Mouse (Mus musculus) layer of hippocampus, adult 9-11 months (tissue): ENCODE measurements around the gene Cnn2.

Source experiments
- DNase-seq: peaks from one replicate; pipeline ENCODE4 v3.0.0; 2022

Cnn2 gene

GRCm38 (mm10) chr10:79991548-79991947, 3.2 kb downstream of the Cnn2 start:
- DNase-seq, result no peak

DNA sequence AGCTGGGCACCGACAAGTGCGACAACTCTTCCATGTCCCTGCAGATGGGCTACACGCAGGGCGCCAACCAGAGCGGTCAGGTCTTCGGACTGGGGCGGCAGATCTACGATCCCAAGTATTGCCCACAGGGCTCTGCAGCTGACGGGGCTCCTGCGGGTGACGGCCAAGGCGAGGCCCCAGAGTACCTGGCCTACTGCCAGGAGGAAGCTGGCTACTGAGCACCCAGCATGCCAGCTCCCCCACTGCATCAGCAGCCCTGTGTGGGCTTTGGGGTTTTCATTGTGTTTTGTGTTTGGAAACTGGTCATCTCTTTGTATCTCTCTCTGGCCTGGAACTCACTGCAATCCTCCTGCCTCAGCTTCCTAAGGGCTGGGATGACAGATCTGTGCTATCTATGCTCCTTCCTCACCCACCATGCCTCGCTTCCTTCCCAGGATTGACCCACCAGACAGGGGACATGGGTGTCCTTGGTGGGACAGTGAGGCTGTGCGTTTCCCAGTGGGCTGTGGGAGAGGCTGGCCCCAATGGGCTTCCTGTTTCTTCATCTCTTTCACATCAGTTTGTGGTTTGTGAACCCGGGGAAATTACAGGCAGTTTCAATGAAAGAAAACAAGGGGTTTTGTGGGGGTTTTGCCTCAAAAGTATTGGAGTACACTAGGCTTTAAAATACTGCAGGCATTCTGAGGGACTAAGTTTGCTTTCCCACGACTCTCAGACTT, 6.2 kb downstream of the Cnn2 start:
- DNase-seq, result no peak

- no peak for DNase-seq
Measured at GRCm38 (mm10) chr10:79995636-79996035, 7.3 kb downstream of the Cnn2 start.

DNA sequence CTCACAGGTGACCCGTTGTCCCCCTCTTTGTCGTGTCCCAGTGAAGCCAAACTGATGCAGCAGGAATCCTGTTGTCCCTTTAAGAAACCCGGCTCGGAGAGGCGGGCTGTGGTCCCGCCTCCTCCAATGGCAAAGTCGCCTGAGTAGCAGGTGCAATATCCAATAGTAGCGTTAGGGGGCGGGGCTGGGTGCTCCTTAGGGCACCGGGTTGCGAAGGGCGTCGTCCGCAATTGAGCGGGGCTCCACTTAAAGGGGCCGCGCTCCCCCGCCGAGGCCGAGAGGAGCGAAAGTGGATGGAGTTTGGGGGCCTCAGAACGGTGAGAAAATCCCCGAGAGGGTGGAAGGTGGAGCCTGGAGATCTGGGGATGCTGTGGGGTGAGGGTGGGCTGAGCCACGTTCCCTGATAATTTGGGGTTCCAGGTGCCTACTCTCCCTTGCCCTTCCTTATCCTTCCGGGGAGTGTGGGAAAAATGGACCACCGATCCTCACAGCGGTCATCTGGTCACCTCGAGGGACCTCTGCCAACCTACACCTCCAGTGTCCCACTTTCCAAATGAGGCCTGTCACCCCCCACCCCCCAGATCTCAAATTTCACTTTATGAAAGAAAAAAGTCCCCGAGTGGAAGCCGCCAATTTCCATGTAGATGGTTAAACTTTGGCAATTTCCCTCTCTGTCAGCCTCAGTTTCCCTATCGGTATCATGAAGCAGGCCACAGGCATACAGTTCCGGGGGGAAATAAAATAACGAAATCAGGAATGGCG, 8.1 kb downstream of the Cnn2 start, which contains the start of gene Abca7:
TSS of gene Abca7 (plus strand) at position 223 of the 762 bp plus-strand sequence.
- peak; percentile 95 for DNase-seq

GRCm38 (mm10) chr10:79997034-79997760, 8.8 kb downstream of the Cnn2 start:
- DNase-seq, result no peak

GRCm38 (mm10) chr10:79997819-79998218, 9.4 kb downstream of the Cnn2 start:
- DNase-seq, result no peak

GRCm38 (mm10) chr10:80001945-80002344, 13.6 kb downstream of the Cnn2 start:
- DNase-seq, result no peak

GRCm38 (mm10) chr10:80002829-80003228, 14.4 kb downstream of the Cnn2 start:
- no peak for DNase-seq

GRCm38 (mm10) chr10:80003374-80004232, 15.2 kb downstream of the Cnn2 start:
- no peak for DNase-seq

GRCm38 (mm10) chr10:80004233-80004705, 15.9 kb downstream of the Cnn2 start:
- no peak for DNase-seq

GRCm38 (mm10) chr10:80011740-80012139, 23.4 kb downstream of the Cnn2 start:
- no peak for DNase-seq

DNA sequence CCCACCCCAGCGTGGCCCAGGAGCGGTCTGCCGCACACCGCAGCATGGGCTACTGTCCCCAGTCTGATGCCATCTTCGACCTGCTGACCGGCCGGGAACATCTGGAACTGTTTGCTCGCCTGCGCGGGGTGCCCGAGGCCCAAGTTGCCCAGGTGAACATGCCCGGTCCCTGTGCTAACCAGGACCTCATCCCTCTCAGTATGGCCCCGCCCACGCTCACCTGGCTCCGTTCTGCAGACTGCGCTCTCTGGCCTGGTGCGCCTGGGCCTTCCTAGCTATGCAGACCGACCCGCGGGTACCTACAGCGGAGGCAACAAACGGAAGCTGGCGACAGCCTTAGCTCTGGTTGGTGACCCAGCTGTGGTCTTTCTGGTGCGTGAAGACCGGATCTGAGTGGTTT, 25.2 kb downstream of the Cnn2 start:
- DNase-seq, result no peak

DNA sequence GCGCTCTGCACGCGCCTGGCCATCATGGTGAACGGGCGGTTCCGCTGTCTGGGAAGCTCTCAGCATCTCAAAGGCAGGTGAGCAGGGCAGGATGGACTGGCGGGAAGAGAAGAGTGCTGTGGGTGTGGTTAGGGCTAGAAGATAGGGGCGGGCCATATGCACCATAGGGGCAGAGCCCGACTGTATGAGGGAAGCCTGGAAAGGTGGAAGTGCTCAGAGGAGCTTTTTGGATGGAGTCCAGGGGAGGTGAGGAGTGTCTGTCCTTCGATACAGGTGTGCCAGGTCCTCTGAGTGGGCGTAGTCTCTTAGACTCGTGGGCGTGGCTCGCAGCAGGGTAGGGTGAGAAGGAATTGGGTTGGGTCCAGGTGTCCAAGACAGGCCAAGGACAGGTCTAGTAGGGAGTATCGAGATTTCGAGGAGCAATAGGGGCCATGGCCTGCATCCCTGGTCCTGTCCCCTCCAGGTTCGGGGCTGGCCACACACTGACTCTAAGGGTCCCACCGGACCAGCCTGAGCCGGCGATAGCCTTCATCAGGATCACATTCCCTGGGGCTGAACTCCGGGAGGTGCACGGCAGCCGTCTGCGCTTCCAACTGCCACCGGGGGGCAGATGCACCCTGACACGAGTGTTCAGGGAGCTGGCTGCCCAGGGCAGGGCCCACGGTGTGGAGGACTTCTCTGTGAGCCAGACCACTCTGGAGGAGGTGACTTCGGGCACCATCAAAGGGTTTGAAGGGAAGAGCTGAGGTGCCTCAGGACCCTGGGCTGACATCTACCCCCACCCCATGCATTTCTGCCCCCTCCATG, 26.3 kb downstream of the Cnn2 start:
- DNase-seq, result no peak

DNA sequence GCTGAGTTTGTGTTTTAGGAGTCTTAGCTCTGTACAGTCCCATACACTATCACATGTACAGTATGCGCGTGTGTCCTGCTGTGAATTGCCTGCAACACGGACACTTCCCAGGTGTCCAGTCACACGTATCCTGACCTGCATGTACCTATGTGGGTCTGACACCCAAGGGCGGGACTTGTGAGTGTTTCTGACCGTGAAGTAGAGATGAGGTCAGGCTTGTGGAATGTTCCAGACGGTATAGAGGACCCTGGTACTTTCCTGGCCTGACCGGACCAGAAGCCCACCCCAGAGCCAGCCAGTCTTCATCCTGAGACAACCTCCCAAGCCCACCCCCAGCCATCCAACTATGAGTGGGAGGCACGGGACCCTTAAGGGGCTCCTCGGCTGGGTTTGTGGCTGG, 27.2 kb downstream of the Cnn2 start:
- DNase-seq, result no peak

- peak; percentile 86 for DNase-seq
Measured at GRCm38 (mm10) chr10:80016511-80016910, 28.1 kb downstream of the Cnn2 start, which contains the start of gene Arhgap45. TSS of gene Arhgap45 (plus strand) at chr10:80016653.

DNA sequence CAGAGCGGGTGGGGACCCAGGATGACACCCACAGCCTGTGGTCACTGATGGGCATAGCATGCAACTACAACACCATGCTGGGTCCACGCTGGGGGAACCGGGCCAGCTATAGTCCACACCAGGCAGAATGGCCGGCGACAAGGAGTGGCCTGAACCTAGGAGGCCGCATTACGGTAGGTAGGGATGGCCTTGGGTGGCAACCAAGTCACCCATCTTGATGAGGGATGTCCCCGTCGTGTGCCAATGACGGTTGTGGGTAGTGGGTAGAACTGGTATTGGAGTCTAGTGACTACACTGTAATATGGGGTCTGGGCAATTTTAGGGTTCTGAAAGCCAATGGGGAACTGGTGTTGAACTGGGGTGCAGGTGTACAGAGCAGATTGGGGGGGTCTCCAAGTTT, 28.5 kb downstream of the Cnn2 start:
- no peak for DNase-seq

- peak; percentile 82 for DNase-seq
Measured at GRCm38 (mm10) chr10:80017361-80017760, 29.0 kb downstream of the Cnn2 start.

DNA sequence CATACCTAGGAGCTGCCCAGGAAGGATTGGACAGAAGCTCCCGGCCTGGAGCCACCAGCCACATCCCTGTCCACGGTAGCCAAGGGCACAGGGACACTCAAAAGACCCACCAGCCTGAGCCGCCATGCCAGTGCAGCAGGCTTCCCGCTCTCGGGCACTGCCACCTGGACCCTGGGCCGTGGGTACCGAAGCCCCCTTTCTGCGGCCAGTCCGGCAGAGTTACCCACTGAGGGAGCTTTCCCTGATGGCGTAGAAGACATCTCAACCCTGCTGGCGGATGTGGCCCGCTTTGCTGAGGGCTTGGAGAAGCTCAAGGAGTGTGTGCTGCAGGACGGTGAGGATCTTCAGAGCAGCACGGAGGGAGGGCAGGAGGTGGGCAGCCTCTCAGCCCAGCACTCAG, 29.4 kb downstream of the Cnn2 start:
- DNase-seq, result no peak

- peak; percentile 64 for DNase-seq
Measured at GRCm38 (mm10) chr10:80018739-80019297, 30.4 kb downstream of the Cnn2 start.

- no peak for DNase-seq
Measured at GRCm38 (mm10) chr10:80019471-80020131, 31.2 kb downstream of the Cnn2 start.

GRCm38 (mm10) chr10:80020191-80020590, 31.8 kb downstream of the Cnn2 start:
- DNase-seq, result no peak
